Mouse (Mus musculus) embryonic stem cell, embryonic (primary cell): ENCODE data around the gene Elovl7.

Source experiments
- CTCF ChIA-PET, 4 experiments: fragments of 300-600 bp in 2 of 4; fragments of 350-600 bp in 2 of 4; sonication (Branson Sonifier 250); formaldehyde crosslinking; loops; one replicate each; lab custom pipeline; 2022; ENCODE audit warnings: inconsistent platforms in 2 of 4; lab: Charles Lee
- POLR2A ChIA-PET, 4 experiments: fragments of 300-600 bp in 2 of 4; fragments of 350-600 bp in 2 of 4; sonication (Branson Sonifier 250); formaldehyde crosslinking; loops; one replicate each; lab custom pipeline; 2022; ENCODE audit warnings: antibody characterized with exemption in 4 of 4, inconsistent platforms in 1 of 4; lab: Charles Lee

Elovl7 gene

DNA sequence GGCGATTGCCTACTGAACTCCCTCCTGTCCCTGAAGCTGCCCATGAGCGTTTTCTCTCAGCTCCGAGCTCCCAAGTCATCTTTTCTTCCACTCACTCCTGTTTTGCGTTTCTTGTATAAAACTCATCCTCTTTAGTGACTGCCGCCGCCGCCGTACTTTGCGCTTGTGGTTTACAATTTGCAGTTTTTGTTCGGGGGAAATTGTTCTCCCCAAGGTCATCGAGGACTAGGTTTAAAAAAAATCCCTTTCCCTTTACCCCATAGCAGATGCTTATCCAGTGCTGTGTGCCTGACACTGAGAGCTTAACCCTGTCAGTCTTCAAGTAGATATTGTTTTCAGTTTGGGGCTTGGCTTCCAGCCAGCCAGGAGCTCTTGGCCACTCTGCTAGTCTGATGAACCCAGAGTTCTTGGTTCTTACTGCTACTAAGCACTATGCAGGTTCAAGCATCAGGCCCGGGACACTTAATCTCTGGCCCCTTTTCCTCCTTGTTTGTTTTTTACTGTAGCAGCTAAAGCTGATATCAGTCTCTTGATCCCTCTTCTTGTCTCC lies 1.1 kb downstream of the Elovl7 start:
- ChIA-PET POLR2A (interaction anchor here in 3 of 4 experiments (1.0 to 2.7 kb wide), 6 partner anchors 10 to 101 kb away, joined by 3 to 16 read pairs (median 6); partner anchors contain the start of gene Depdc1b (in 3 of the 3)), CTCF (interaction anchor here in 2 of 4 experiments (0.8 to 1.1 kb wide), 2 partner anchors 64 to 101 kb away, joined by 3 to 4 read pairs; partner anchors contain the start of gene Depdc1b (in 1 of the 2))

DNA sequence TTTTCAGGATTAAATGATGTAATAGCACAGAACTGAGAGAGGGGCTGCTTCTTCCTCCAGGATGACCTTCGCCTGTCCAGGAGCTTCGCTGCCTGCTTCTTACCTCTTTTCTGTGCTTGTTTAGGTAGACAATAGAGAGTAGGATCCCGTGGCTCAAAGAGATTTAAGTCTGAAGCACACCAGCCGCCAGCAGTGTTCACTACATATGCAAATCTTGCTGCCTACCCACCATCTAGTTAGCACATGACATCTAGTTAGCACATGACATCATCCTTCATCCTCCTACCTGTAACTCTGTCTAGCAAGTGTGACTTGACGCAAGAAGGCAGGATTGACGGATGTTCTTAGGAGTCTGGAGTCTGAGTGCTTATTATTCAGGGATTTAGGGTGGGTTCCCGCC lies 5.6 kb downstream of the Elovl7 start:
- CTCF ChIA-PET = no interaction called here
- POLR2A ChIA-PET = interaction anchor here in 3 of 4 experiments (0.9 to 3.2 kb wide), 7 partner anchors 9 to 1041 kb away, joined by 3 to 10 read pairs (median 5); partner anchors contain the start of gene Depdc1b (in 2 of the 3)

DNA sequence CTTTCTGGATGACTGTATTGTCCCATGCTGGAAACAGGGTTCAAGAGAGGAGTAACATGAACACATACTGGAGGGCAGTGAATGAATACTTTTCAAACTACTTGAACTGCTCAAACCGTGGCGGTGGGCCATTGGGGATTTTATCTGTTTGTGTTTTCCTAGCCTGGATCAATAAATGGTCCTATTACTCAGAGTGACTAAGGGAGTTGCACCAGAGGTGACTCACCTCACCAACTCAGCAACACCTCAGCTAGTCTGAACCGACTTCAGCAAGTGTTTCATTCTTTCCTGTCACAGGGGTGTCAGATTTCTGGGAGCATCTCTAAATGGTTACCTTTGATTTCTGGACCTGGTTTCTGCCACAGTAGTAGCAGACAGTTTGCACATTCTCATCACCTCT lies 15.0 kb downstream of the Elovl7 start:
- POLR2A ChIA-PET = interaction anchor here in 1 of 4 experiments (2.6 to 3.1 kb wide), 2 partner anchors 10 to 14 kb away, joined by 7 to 13 read pairs; partner anchors contain the start of gene Elovl7
- CTCF ChIA-PET = interaction anchor here in 1 of 4 experiments (0.6 kb wide), 1 partner anchor 102 kb away, joined by 6 read pairs; no protein-coding TSS in a partner anchor

DNA sequence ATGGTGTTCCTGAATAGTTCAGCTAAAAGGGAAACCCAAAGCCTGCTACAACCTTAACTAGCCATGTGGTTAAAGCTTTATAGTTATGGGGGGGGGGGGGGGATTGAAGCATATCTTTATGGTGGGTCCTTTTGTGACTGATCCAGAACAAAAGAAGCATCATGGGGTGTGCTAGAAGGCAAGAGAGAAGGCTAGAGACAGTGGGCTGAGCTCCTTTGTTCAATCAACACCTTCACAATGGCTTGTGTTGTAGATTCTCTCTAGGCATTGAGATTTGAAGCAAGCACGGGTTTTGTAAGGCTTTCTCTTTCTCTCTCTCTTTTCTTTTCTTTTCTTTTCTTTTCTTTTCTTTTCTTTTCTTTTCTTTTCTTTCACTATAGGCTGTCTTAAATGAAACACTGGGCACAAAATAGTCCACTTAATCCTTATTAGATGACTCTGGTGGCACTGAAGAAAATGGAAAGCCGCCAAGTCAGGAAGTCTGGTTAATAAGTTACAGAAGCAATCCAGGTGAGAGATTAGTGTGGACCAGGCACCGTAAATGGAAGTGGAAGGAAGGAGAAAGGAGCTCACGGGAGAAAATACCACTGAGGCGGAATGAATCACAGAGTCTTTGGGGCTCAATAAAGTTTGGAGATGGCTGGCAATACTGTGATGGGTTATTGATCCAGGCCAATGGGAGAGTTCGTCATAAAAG lies 15.6 kb downstream of the Elovl7 start:
- CTCF ChIA-PET = interaction anchor here in 1 of 4 experiments (0.6 kb wide), 1 partner anchor 102 kb away, joined by 6 read pairs; no protein-coding TSS in a partner anchor
- POLR2A ChIA-PET = interaction anchor here in 1 of 4 experiments (0.6 to 3.1 kb wide), 3 partner anchors 10 to 128 kb away, joined by 4 to 13 read pairs (median 7); partner anchors contain the start of gene Elovl7

DNA sequence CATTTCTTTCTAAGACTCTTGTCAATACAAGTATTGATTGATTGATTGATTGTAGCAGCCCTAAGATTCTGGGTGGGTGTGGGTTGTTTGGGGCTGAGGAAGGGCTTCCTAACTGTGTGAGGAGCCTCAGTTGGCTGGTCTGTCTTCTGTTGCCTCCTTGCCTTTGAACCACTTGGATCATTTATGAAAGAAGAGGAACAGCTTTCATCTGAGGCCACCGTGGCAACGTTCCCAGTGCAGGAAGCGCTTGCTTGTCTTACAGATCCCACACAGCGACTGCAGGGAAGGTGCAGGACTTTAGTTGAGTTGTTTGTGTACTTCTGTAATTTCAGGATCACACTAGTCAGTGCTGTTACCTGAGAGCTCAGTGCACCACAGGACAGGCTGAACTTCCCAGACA lies 25.8 kb downstream of the Elovl7 start:
- ChIA-PET CTCF (no interaction called here), POLR2A (no interaction called here)

DNA sequence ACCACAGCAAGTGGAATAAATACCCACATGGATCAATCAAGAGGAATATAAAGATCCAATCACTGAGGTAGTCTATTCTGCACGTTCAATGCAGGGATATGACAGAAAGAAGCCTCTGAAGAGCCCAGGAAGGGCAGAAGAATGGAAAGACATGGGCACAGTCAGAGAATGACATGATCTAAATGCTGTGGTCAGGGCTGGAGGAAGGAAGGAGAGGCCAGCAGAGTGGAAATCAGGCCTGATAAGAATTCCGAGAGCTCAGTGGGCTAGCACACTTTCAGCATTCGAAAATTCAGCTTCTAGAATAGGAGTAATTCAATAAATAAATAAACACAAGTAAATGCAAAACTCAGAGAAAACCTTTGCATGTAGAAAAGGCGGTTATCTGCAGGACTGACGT lies 27.5 kb downstream of the Elovl7 start:
- ChIA-PET CTCF (no interaction called here), POLR2A (no interaction called here)

DNA sequence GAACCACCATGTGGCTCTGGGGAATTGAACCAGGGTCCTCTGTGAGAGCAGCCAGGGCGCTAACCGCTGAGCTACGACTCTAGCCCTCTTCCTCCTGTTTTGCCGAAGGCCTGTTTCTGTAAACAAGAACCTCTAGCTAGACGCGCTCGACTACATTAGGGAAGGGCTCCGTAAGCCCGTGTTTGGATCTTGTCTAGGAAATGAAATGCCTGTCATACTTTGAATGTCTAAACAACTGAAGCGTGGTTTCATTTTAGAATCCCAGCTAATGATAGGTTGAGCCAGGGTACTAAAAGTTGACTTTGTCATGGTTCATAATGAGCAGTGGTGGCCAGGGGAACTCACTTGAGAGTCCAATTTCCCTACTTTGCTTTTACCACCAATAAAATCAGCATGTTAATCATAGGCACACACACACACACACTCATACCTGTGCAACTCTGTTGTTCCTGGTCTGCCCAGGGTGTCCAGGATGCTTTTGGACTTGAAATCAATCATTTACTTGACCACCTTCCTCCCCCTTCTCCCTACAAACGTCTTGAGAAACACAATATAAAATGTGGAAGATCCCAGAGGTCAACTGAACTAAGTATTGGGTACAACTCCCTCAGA lies 31.0 kb downstream of the Elovl7 start:
- ChIA-PET CTCF (interaction anchor here in 1 of 4 experiments (0.5 kb wide), 1 partner anchor 44 kb away, joined by 3 read pairs; no protein-coding TSS in a partner anchor), POLR2A (no interaction called here)

DNA sequence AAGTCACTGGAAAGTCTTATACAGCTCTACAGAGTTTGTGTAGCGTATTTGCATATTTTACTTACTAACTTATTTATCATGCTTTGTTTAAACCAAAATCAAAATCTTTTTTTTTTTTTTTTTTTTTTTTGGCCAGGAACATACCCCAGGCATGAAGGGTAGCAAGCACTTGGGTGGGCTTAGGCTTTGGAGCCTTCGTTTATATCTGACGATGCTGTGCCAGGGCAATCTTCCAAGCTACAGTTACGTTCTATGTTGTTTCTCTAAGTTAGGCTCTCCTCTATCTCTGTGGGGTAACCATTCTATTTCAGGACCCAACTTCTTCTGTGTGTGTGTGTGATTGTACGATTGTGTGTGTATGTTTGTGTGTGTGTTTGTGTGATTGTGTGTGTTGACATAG lies 36.9 kb downstream of the Elovl7 start:
- ChIA-PET POLR2A (no interaction called here), CTCF (no interaction called here)

DNA sequence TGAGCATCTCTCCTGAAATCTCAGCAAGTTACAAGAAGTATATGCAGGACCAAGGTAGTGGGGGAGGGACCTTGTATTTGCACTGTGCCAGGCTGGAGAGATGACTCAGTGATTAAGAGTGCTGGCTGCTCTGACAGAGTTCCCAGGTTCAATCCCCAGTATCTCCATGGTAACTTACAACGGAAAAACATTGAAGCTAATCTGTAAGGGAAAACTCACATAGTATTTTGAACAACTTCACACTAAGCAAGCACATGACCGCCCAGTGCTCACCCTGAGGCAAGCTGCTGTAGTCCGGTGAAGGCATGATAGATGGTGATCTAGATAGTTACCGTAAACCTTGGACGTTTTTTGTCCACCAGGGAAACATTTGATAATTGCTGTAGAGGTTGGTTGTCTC lies 39.8 kb downstream of the Elovl7 start:
- POLR2A ChIA-PET = no interaction called here
- CTCF ChIA-PET = no interaction called here

DNA sequence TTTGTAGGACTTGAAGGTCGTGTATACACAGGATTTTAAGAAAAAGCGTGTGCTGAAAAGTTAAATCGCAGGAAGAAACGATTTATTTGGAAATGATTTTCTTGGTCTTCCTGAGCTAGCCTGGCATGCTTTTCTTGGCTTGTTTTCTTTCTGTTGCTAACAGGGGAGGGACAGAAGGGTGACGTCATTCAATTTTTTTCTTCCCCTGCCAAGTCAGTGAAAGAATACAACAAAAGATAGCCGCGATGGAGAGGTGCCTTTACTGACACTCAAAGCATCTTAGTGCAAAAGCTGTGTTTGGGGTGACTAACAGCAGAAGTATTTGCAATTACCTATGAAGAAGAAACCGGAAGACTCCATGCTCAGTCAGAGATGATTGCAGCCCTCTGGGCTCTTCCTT lies 48.8 kb downstream of the Elovl7 start:
- POLR2A ChIA-PET = interaction anchor here in 1 of 4 experiments (1.4 kb wide), 1 partner anchor 14 kb away, joined by 3 read pairs; no protein-coding TSS in a partner anchor
- CTCF ChIA-PET = no interaction called here

DNA sequence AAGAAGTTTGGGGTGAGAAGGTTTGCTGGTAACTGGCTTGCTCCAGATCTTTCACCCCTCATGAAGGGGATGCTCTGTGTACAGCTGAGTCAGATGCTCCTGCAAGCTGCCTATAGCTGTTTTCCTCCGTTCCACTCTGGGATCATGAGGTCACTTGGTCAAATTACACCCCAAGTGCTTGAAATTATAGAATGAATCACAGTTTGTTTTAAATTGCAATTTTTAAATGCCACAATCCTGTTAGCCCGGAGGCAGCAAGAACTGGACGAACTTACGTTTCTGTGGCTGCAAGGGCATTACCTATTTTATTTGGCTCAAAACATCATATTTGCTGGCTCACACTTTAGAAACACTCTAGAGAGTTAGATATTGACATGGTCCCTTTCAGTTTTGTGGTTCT lies 51.2 kb downstream of the Elovl7 start:
- POLR2A ChIA-PET = no interaction called here

DNA sequence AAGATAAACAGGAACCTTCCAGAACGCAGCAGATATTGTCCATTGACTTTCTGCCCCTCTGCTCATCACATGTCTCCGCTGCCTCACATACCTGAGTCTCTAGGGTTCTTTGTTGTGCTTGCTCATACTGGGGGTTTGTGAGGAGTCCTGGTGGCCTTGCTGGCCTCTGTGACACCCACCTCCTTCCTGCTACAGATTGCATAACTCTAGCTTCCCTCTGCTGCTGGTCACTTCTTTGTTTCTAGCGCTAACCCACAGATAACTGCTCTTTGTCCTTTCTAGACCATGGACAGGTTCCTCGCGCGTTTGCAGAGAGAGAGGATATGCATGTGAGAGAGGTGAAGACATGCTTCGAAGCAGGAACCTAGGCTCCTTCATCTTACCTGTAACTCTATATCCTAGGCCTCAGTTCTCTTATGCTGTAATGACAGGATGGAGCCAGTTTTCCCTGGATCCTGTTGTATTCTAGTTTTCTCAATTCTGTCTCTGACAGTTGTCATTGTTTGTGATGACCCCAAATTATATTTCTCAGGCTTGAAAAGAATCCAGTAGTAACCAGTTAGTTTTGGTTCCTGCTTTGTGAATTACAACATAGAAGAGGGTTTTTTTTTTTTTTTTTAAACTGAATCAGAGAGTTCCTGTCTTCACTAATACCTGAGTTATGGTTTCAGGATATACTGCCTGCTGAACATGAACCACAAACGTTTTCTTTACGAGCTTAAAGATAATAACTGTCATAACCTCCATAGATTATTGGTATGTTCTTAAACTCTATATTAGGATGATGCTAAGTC lies 53.8 kb downstream of the Elovl7 start:
- CTCF ChIA-PET = no interaction called here
- POLR2A ChIA-PET = interaction anchor here in 1 of 4 experiments (1.0 kb wide), 1 partner anchor 10 kb away, joined by 3 read pairs; no protein-coding TSS in a partner anchor

More for the DNA sequence above, 51.2 kb downstream of the Elovl7 start:
- CTCF ChIA-PET = no interaction called here

DNA sequence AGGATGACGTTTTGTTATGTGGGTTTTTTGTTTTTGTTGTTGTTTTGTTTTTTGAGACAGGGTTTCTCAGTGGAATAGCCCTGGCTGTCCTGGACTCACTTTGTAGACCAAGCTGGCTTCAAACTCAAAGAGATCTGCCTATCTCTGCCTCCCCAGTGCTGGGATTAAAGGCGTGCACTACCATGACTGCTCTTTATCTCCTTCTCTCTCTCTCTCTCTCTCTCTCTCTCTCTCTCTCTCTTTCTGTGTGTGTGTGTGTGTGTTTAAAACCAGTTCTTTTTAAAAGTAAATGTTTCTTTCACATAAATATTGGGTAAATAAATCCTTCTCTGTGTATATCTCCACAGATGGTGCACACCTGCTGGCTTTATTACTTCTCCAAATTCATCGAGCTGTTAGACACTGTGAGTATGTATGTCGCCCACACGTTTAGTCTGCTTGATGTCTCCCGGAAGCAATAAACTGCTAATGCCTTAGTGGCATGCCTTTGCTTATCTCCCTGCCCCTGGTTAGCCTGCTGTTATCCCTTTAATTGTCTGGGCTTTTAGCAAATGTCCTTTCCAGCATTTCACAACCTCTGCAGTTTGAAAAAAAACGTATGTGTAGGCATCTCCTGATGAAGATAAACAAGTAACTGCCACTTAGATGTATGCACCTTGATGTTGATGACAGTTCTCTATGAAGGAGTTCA lies 57.4 kb downstream of the Elovl7 start:
- CTCF ChIA-PET = no interaction called here
- POLR2A ChIA-PET = no interaction called here

DNA sequence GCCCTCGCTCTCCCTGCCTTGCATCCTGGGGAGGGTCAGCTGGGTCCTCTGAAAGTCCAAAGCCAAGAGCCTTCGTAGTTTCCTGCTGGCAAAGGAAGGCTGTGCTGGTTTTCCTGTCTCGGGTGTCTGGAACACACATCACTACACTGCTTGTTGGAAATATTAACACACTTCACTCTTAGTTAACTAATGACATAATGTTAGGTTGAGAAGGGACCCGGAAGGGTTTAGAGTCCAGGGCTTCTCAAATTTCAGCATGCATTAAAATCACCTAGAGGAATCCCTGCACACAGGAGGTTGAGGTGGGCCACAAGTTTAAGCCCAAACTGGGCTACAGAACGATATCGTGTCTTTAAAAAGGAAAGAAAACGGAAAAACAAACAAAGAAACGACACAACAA lies 58.1 kb downstream of the Elovl7 start:
- ChIA-PET CTCF (no interaction called here), POLR2A (interaction anchor here in 2 of 4 experiments (0.6 to 1.2 kb wide), 2 partner anchors 44 to 142 kb away, joined by 3 read pairs; partner anchors contain the start of gene Depdc1b (in 1 of the 2))

DNA sequence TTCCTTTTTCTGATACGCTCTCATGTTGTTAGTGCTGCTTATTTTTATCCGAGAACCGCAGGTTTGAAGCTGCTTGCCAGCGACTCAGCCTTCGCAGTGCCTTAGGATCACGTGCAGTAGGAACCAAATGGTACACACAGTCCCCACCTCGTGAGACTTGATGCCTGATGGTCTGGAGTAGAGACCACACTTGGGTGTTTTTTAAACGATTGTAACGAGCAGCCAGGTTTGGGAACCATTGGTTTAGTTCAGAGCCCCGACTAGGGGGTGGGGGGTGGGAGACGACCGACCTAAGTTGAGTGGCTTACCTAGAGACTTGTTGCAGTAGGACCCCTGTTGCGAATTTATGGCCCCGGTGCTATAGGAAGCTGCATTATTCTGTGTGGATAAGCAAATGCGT lies 58.8 kb downstream of the Elovl7 start:
- ChIA-PET CTCF (interaction anchor here in 3 of 4 experiments (0.7 to 0.8 kb wide), 3 partner anchors 8 to 778 kb away, joined by 3 to 6 read pairs (median 4); no protein-coding TSS in a partner anchor), POLR2A (interaction anchor here in 2 of 4 experiments (0.6 to 1.2 kb wide), 4 partner anchors 10 to 141 kb away, joined by 3 to 4 read pairs (median 3); partner anchors contain the start of gene Depdc1b (in 1 of the 2))

DNA sequence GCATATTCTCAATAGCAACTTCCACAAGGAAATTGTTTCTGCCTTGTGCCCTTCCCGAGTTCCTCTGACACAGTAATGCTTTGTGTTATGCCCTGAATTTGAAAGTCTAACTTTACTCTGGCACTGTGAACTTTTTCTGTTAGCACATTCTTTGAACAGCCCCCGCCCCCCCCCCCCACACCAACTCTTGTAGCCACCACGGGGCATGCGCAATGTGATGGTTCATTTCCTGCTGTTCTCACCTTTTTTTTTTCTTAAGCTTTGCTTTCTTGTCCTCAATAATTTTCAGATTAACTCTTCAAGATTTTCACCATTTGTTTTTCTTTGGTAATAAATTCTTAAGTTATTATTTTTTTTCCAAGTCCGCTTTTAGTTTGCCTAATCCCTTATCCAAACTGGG lies 59.3 kb downstream of the Elovl7 start:
- CTCF ChIA-PET = interaction anchor here in 3 of 4 experiments (0.7 to 0.8 kb wide), 3 partner anchors 9 to 779 kb away, joined by 3 to 6 read pairs (median 4); no protein-coding TSS in a partner anchor
- POLR2A ChIA-PET = interaction anchor here in 1 of 4 experiments (0.7 to 1.2 kb wide), 3 partner anchors 10 to 43 kb away, joined by 3 to 4 read pairs (median 3); partner anchors contain the start of gene Depdc1b

DNA sequence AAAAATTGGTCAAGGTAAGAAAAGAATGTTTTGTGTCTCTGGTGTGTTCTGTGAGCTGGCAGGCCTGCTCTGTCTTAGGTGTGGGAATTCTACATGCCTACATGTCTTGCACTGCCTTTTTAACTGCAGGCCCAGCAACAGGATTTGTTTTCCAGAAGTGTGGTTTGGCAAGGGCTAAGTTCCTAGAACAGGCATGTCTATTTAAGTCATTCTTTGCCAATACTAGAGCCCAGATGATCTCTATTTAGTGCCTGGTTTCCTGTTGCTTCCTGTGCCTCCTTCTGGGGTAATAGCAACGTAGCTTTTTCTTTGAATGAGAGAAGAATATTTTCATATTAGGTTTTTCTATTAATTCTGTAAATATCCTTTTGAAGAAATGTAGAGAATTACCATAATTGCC lies 62.4 kb downstream of the Elovl7 start:
- POLR2A ChIA-PET = interaction anchor here in 1 of 4 experiments (1.0 kb wide), 1 partner anchor 13 kb away, joined by 3 read pairs; no protein-coding TSS in a partner anchor
- CTCF ChIA-PET = no interaction called here
